Mouse (Mus musculus) MEL (cell line): Measurements from ENCODE around the gene Gnat1. TPM values are rescaled to one million over a fixed set of nuclear protein-coding genes. Genes with fewer than 3 reads are reported as not detected.

Source experiments
- DNase-seq: peaks from one replicate; pipeline ENCODE4 v3.0.0; 2011; ENCODE audit warnings: low read depth, low spot score
- H3K27ac ChIP-seq: 2 replicates; pipeline ENCODE4 v1.5.1; 2012; ENCODE audit warnings: low read depth, mild to moderate bottlenecking, control low read depth, low read length, moderate library complexity; ENCODE audit not compliant: control insufficient read depth
- H3K27me3 ChIP-seq, 2 experiments: fragments of 150-350 bp in 1 of 2; sonication (generic) in 1 of 2; 2 replicates each; pipeline ENCODE4 v1.6.1; 2012; ENCODE audit warnings: low read length in 2 of 2, mild to moderate bottlenecking in 2 of 2, improper control_type of control experiment in 1 of 2, moderate library complexity in 1 of 2; ENCODE audit not compliant: insufficient read depth in 2 of 2, control insufficient read depth in 1 of 2
- H3K36me3 ChIP-seq, 2 experiments: 2 replicates each; pipeline ENCODE4 v1.6.1; 2012 to 2014; ENCODE audit warnings: low read length in 2 of 2, improper control_type of control experiment in 1 of 2, inconsistent platforms in 1 of 2, mild to moderate bottlenecking in 1 of 2; ENCODE audit not compliant: insufficient read depth in 2 of 2, control insufficient read depth in 1 of 2
- H3K4me1 ChIP-seq, 2 experiments: fragments of 150-350 bp in 1 of 2; sonication (generic) in 1 of 2; 2 replicates each; pipeline ENCODE4 v1.6.1; 2012; ENCODE audit warnings: low read length in 2 of 2, improper control_type of control experiment in 1 of 2, mild to moderate bottlenecking in 1 of 2; ENCODE audit not compliant: insufficient read depth in 2 of 2, control insufficient read depth in 1 of 2
- H3K4me3 ChIP-seq, 2 experiments: fragments of 150-350 bp in 1 of 2; sonication (generic) in 1 of 2; 2 replicates each; pipeline ENCODE4 v1.5.1; 2012; ENCODE audit warnings: low read depth in 2 of 2, low read length in 2 of 2, mild to moderate bottlenecking in 2 of 2, moderate library complexity in 2 of 2, control low read depth in 1 of 2, improper control_type of control experiment in 1 of 2; ENCODE audit not compliant: control insufficient read depth in 1 of 2, insufficient read depth in 1 of 2
- H3K79me2 ChIP-seq: 2 replicates; pipeline ENCODE4 v1.6.1; 2012; ENCODE audit warnings: mild to moderate bottlenecking, low read length, moderate library complexity; ENCODE audit not compliant: control insufficient read depth, poor library complexity, insufficient read depth
- H3K9ac ChIP-seq: 2 replicates; pipeline ENCODE4 v1.6.1; 2012; ENCODE audit warnings: low read depth, mild to moderate bottlenecking, control low read depth, low read length, moderate library complexity; ENCODE audit not compliant: control insufficient read depth, poor library complexity, severe bottlenecking
- H3K9me3 ChIP-seq: fragments of 150-350 bp; sonication (generic); replicated peaks from 2 replicates; pipeline ENCODE4 v1.6.1; 2012; ENCODE audit warnings: mild to moderate bottlenecking, low read length, improper control_type of control experiment, moderate library complexity; ENCODE audit not compliant: insufficient read depth
- CHD1 ChIP-seq: IDR thresholded peaks from 2 replicates; pipeline ENCODE4 v1.6.1; 2012; ENCODE audit warnings: low read depth, mild to moderate bottlenecking, inconsistent platforms, low read length, improper control_type of control experiment
- CHD2 ChIP-seq: IDR thresholded peaks from 2 replicates; pipeline ENCODE4 v1.6.1; 2011; ENCODE audit warnings: low read length, improper control_type of control experiment
- CTCF ChIP-seq, 3 experiments: IDR thresholded peaks in 2 of 3; conservative IDR thresholded peaks in 1 of 3; 2 replicates each; pipeline ENCODE4 v1.5.1; 2011 to 2012; ENCODE audit warnings: low read length in 3 of 3, low read depth in 2 of 3, mild to moderate bottlenecking in 2 of 3, improper control_type of control experiment in 1 of 3, inconsistent platforms in 1 of 3, mixed read lengths in 1 of 3, moderate library complexity in 1 of 3; ENCODE audit not compliant: control insufficient read depth in 1 of 3, insufficient read depth in 1 of 3, poor library complexity in 1 of 3, severe bottlenecking in 1 of 3
- E2F4 ChIP-seq: IDR thresholded peaks from 2 replicates; pipeline ENCODE4 v1.6.1; 2011; ENCODE audit warnings: low read depth, low read length, improper control_type of control experiment, borderline replicate concordance
- ELF1 ChIP-seq: IDR thresholded peaks from 2 replicates; pipeline ENCODE4 v1.6.1; 2014; ENCODE audit warnings: low read depth, mild to moderate bottlenecking, inconsistent platforms, low read length, improper control_type of control experiment, moderate library complexity
- GATA1 ChIP-seq: IDR thresholded peaks from 2 replicates; pipeline ENCODE4 v1.6.1; 2011; ENCODE audit warnings: low read depth, low read length, improper control_type of control experiment
- JUND ChIP-seq: IDR thresholded peaks from 2 replicates; pipeline ENCODE4 v1.6.1; 2011; ENCODE audit warnings: low read depth, mild to moderate bottlenecking, improper control_type of control experiment, low read length
- MAX ChIP-seq: IDR thresholded peaks from 2 replicates; pipeline ENCODE4 v1.6.1; 2011; ENCODE audit warnings: low read length, improper control_type of control experiment
- MYC ChIP-seq: IDR thresholded peaks from 2 replicates; pipeline ENCODE4 v1.6.1; 2011; ENCODE audit warnings: low read depth, mild to moderate bottlenecking, low read length, improper control_type of control experiment, moderate library complexity
- POLR2AphosphoS5 ChIP-seq: IDR thresholded peaks from 2 replicates; pipeline ENCODE4 v1.6.1; 2012; ENCODE audit warnings: low read depth, borderline replicate concordance, mild to moderate bottlenecking, inconsistent platforms, low read length, moderate library complexity, mixed read lengths
- RAD21 ChIP-seq: IDR thresholded peaks from 2 replicates; pipeline ENCODE4 v1.6.1; 2011; ENCODE audit warnings: mild to moderate bottlenecking, low read depth, low read length, improper control_type of control experiment
- TBP ChIP-seq: IDR thresholded peaks from 2 replicates; pipeline ENCODE4 v1.8.0; 2011; ENCODE audit warnings: low read depth, low read length, improper control_type of control experiment
- TCF12 ChIP-seq: IDR thresholded peaks from 2 replicates; pipeline ENCODE4 v1.6.1; 2014; ENCODE audit warnings: low read depth, mild to moderate bottlenecking, inconsistent platforms, low read length, improper control_type of control experiment, moderate library complexity
- USF2 ChIP-seq, 2 experiments: IDR thresholded peaks; 2 replicates each; pipeline ENCODE4 v1.6.1; 2011 to 2012; ENCODE audit warnings: improper control_type of control experiment in 2 of 2, low read length in 2 of 2, borderline replicate concordance in 1 of 2, inconsistent platforms in 1 of 2, low read depth in 1 of 2, mild to moderate bottlenecking in 1 of 2; ENCODE audit not compliant: insufficient read depth in 1 of 2
- ZKSCAN1 ChIP-seq: IDR thresholded peaks from 2 replicates; pipeline ENCODE4 v1.6.1; 2012; ENCODE audit warnings: low read depth, mild to moderate bottlenecking, inconsistent platforms, low read length, improper control_type of control experiment, moderate library complexity
- ZNF384 ChIP-seq: IDR thresholded peaks from 2 replicates; pipeline ENCODE4 v1.6.1; 2012; ENCODE audit warnings: low read depth, mild to moderate bottlenecking, inconsistent platforms, low read length, improper control_type of control experiment
- polyA plus RNA-seq, 2 experiments: library from polyadenylated mRNA; stranded (reverse) in 1 of 2; unstranded in 1 of 2; fragments of >175 nt in 1 of 2; fragments of >200 nt in 1 of 2; gene quantifications; 2 replicates each; pipeline versions ENCODE4 v1.2.1 to v1.2.4; 2012; ENCODE audit warnings: low replicate concordance in 2 of 2, low read depth in 1 of 2; ENCODE audit not compliant: insufficient read length in 2 of 2, insufficient read depth in 1 of 2, missing spikeins in 1 of 2
- total RNA-seq: library from RNA; depleted of rRNA; stranded (reverse); fragments of 300-350 nt; gene quantifications from 2 replicates; pipeline ENCODE4 v1.2.3, GENCODE M21; 2012

Gene Gnat1
- total and polyA plus RNA-seq, 3 experiments: 0.27 to 326 TPM; not detected in 1

GRCm38 (mm10) chr9:107699376-107699980, 20.0 kb upstream of the Gnat1 start:
- H3K79me2 ChIP-seq: no peaks in the 10 kb centered on the region
- H3K4me1 ChIP-seq: no peaks in the 10 kb centered on the region
- H3K36me3 ChIP-seq: no peaks in the 10 kb centered on the region
- DNase-seq: no peak
- peaks cover 9 to 10% of the 10 kb centered on the region in 2 experiments; a peak in 3 of 4 replicates for H3K27me3 ChIP-seq
- no peak overlapping the region for H3K27ac ChIP-seq
- no peak overlapping the region for H3K9ac ChIP-seq
- H3K4me3 ChIP-seq: no peak overlapping the region
- no peaks in the 10 kb centered on the region for H3K9me3 ChIP-seq
- TF ChIP-seq TCF12 (no peak), CTCF (IDR thresholded peaks at IDR 0.05 in 2 of 3, conservative IDR thresholded peaks at IDR 0.05 in 1 of 3; ENCODE audit: control insufficient read depth in 1 of 3, insufficient read depth in 1 of 3, low read depth in 2 of 3, low read length in 3 of 3, poor library complexity in 1 of 3, severe bottlenecking in 1 of 3) (no peak), TBP (no peak), GATA1 (no peak), POLR2AphosphoS5 (no peak), RAD21 (no peak), JUND (no peak), CHD2 (no peak), MAX (no peak), ZKSCAN1 (no peak), MYC (no peak), ELF1 (no peak), E2F4 (no peak), CHD1 (no peak), ZNF384 (no peak)

- no peak for DNase-seq
- no peaks in the 10 kb centered on the region for H3K4me1 ChIP-seq
- H3K9me3 ChIP-seq: no peaks in the 10 kb centered on the region
- H3K4me3 ChIP-seq: no peak overlapping the region
- TF ChIP-seq ZKSCAN1 (no peak), USF2 (IDR thresholded peaks at IDR 0.05; ENCODE audit: borderline replicate concordance in 1 of 2, insufficient read depth in 1 of 2, low read depth in 1 of 2, low read length in 2 of 2) (no peak)
- TF ChIP-seq, all 39 proteins: peak for 0
- H3K27ac ChIP-seq: no peak overlapping the region
- H3K79me2 ChIP-seq: no peaks in the 10 kb centered on the region
- H3K9ac ChIP-seq: no peak overlapping the region
- peaks cover 9 to 10% of the 10 kb centered on the region in 2 experiments; a peak in 3 of 4 replicates for H3K27me3 ChIP-seq
- no peaks in the 10 kb centered on the region for H3K36me3 ChIP-seq
Measured at GRCm38 (mm10) chr9:107698611-107699190, 19.2 kb upstream of the Gnat1 start.
